Comparison of ENCODE assay signal across 12 mouse cellular contexts in genomic region chr9:112071368-112071767, GRCm38 (mm10).
DNase-seq lines count a peak whose midpoint lies in the region; ATAC-seq lines count a peak whose summit lies in the region.
"Had no signal": no experiment of that assay in that cellular context is flagged by ENCODE, and none has a peak within 500 bp of the region (broad histone marks: within the 10 kb centered on the region; RNA-seq: fewer than 3 reads in every experiment).

No protein-coding gene starts in this region.

- no peak overlapping the region for H3K4me2 ChIP-seq in midbrain, embryonic 12.5 days (replicated peaks)
- no peak overlapping the region for H3K4me2 ChIP-seq in midbrain, embryonic 11.5 days
- H3K4me2 ChIP-seq: liver, embryonic 13.5 days had no signal

- WGBS in midbrain, embryonic 12.5 days = 45% methylated on average over 3 of the region's 3 CpGs
- 59% methylated on average over 3 of the region's 3 CpGs for WGBS in midbrain, embryonic 11.5 days

- no peaks in the 10 kb centered on the region for H3K9me3 ChIP-seq in midbrain, embryonic 12.5 days
- H3K9me3 ChIP-seq in midbrain, embryonic 11.5 days (ENCODE audit: control insufficient read depth, low read length) = no peaks in the 10 kb centered on the region
- H3K9me3 ChIP-seq: liver, embryonic 13.5 days had no signal

- intact Hi-C loops in left cerebral cortex, postnatal 14 days (cut with DNase I) = no loop called here

- H3K4me3 ChIP-seq in midbrain, embryonic 12.5 days = no peak overlapping the region
- no peak overlapping the region for H3K4me3 ChIP-seq in midbrain, embryonic 11.5 days (ENCODE audit: low read depth, low read length)
- H3K4me3 ChIP-seq: erythroblast, embryonic 14.5 days; liver, embryonic 13.5 days had no signal

- H3K9ac ChIP-seq in midbrain, embryonic 12.5 days (replicated peaks) = no peak overlapping the region
- no peak overlapping the region for H3K9ac ChIP-seq in midbrain, embryonic 11.5 days (ENCODE audit: low read length)
- H3K9ac ChIP-seq: liver, embryonic 13.5 days had no signal

- peaks cover 19% of the 10 kb centered on the region for H3K4me1 ChIP-seq in midbrain, embryonic 12.5 days
- peaks cover 7% of the 10 kb centered on the region; the same call in 1 of the 2 replicates for H3K4me1 ChIP-seq in midbrain, embryonic 11.5 days (ENCODE audit: control insufficient read depth, insufficient read depth, low read length)
- H3K4me1 ChIP-seq: liver, embryonic 13.5 days had no signal

- no peak for ATAC-seq in midbrain, embryonic 12.5 days (ENCODE audit: low FRiP score, low read depth)
- ATAC-seq in midbrain, embryonic 11.5 days (ENCODE audit: low FRiP score) = no peak

- DNase-seq in adrenal gland, postnatal 10 days = peak; percentile 11
- DNase-seq in adrenal gland, postnatal 25 days = no peak
- DNase-seq in midbrain, embryonic 11.5 days (ENCODE audit: low spot score, missing footprints) = no peak
- peak; percentile 32 for DNase-seq in heart, postnatal 4 days
- no peak for DNase-seq in retina, embryonic 14.5 days (ENCODE audit: low spot score)
- no peak for DNase-seq in cerebellum, postnatal 25 days
- DNase-seq in left cerebral cortex, postnatal 14 days (ENCODE audit: low spot score in 2 of 2) = no peak
- DNase-seq: cerebellum, adult 8-10 months; liver, embryonic 13.5 days; lung, postnatal 4 days had no signal

- H3K27me3 ChIP-seq in midbrain, embryonic 12.5 days = no peaks in the 10 kb centered on the region
- no peaks in the 10 kb centered on the region for H3K27me3 ChIP-seq in midbrain, embryonic 11.5 days (ENCODE audit: control insufficient read depth, insufficient read depth, low read length)
- H3K27me3 ChIP-seq: liver, embryonic 13.5 days had no signal

- H3K36me3 ChIP-seq in midbrain, embryonic 12.5 days = no peaks in the 10 kb centered on the region
- no peaks in the 10 kb centered on the region for H3K36me3 ChIP-seq in midbrain, embryonic 11.5 days (ENCODE audit: control insufficient read depth, insufficient read depth, low read length)
- H3K36me3 ChIP-seq: liver, embryonic 13.5 days had no signal

- H3K27ac ChIP-seq in midbrain, embryonic 12.5 days (replicated peaks) = peak overlapping the region; percentile 46; the same call in 1 of the 2 replicates
- H3K27ac ChIP-seq in midbrain, embryonic 11.5 days (ENCODE audit: low read depth, low read length) = no peak overlapping the region
- H3K27ac ChIP-seq: liver, embryonic 13.5 days had no signal

Comparison
In these comparisons a context has a peak if more than half of its experiments do, and no peak if none do; other contexts are left out.
1. DNase-seq: peak in adrenal gland, postnatal 10 days (single experiment) and heart, postnatal 4 days (single experiment); none in adrenal gland, postnatal 25 days (single experiment), midbrain, embryonic 11.5 days (single experiment), retina, embryonic 14.5 days (single experiment), cerebellum, postnatal 25 days (0 of 2) and left cerebral cortex, postnatal 14 days (0 of 2).